Mouse (Mus musculus): ENCODE measurements around the gene Slc24a1. TPM values are rescaled to one million over a fixed set of nuclear protein-coding genes. Genes with fewer than 3 reads are reported as not detected.
"Not testable (repeated sequence)": the region's sequence is repeated elsewhere in the genome, so short reads cannot be mapped to it uniquely, and the experiment has no call there.

Slc24a1 gene
- 0.03 and 0.08 TPM in 2 replicates for polyA plus RNA-seq (2014; fragmentation: Nextera tagmentation; extraction: Ambion mirVana)

DNA sequence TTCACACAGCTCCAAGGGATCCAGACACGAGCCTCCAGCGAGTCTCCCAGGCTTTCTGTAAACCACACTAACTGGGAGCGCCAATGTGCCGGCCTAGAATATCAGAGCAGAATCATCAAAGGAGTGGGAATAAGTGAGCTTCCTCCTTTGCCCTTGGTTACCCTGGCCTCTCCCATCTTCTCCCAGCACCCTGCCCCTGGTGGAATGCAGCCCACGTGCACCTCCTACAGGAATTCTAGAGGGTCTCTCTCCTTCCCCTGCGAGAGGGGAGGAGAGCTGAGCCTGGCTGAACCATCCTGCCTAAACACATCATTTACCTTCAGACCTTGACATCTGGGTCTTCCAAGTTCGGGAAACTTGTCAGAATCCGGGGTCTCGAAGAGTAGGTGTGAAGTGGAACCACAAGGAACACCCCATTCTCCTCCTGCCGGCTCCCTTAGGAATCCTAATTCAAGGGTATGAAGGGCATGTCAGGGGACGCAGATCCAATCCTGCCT lies at the start of gene Slc24a1:
Slc24a1 (minus strand) TSS at position 447 of the 497 bp plus-strand sequence.
- Histone ChIP-seq H3K27ac (ENCODE audit: low read depth) (no peak within 1 kb of the TSS), H3K4me2 (ENCODE audit: low read length) (no peak within 1 kb of the TSS), H3K9me3 (ENCODE audit: control insufficient read depth, low read length) (no peaks in the 10 kb centered on the region), H3K4me3 (ENCODE audit: low read depth, low read length) (no peak within 1 kb of the TSS), H3K36me3 (ENCODE audit: control insufficient read depth, insufficient read depth, low read length) (no peaks in the 10 kb centered on the region), H3K9ac (ENCODE audit: low read length) (no peak within 1 kb of the TSS), H3K27me3 (replicated peaks; ENCODE audit: control insufficient read depth, insufficient read depth, low read length) (peaks cover 8% of the 10 kb centered on the region), H3K4me1 (replicated peaks; ENCODE audit: control insufficient read depth, insufficient read depth, low read length) (no peaks in the 10 kb centered on the region)
- WGBS = 38% methylated on average over 11 of the region's 11 CpGs
- DNase-seq (ENCODE audit: low spot score) (no peak), ATAC-seq (replicated peaks; ENCODE audit: low FRiP score, low TSS enrichment, low read depth) (no peak)

DNA sequence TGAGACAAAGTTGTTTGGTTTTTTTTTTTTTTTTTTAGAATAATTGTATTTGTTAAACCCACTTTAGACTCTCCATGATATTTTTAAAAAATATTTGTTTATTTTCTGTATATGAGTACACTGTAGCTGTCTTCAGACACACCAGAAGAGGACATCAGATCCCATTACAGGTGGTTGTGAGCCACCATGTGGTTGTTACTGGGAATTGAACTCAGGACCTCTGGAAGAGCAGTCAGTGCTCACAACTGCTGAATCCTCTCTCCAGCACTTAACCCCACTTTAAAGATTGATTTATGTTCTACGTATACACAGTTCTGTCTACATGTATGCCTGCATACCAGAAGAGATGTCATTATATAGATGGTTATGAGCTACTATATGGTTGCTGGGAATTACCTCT lies 44.1 kb upstream of the Slc24a1 start:
- not testable (repeated sequence) for H3K4me1 ChIP-seq (replicated peaks; ENCODE audit: control insufficient read depth, insufficient read depth, low read length); ATAC-seq (replicated peaks; ENCODE audit: low FRiP score, low TSS enrichment, low read depth); H3K27ac ChIP-seq (ENCODE audit: low read depth); H3K4me3 ChIP-seq (ENCODE audit: low read depth, low read length); H3K9me3 ChIP-seq (ENCODE audit: control insufficient read depth, low read length); DNase-seq (ENCODE audit: low spot score); H3K27me3 ChIP-seq (replicated peaks; ENCODE audit: control insufficient read depth, insufficient read depth, low read length); H3K9ac ChIP-seq (ENCODE audit: low read length); H3K4me2 ChIP-seq (ENCODE audit: low read length)
- 92% methylated on average over 1 of the region's 1 CpGs for WGBS
- H3K36me3 ChIP-seq (ENCODE audit: control insufficient read depth, insufficient read depth, low read length) = peaks cover 55% of the 10 kb centered on the region

DNA sequence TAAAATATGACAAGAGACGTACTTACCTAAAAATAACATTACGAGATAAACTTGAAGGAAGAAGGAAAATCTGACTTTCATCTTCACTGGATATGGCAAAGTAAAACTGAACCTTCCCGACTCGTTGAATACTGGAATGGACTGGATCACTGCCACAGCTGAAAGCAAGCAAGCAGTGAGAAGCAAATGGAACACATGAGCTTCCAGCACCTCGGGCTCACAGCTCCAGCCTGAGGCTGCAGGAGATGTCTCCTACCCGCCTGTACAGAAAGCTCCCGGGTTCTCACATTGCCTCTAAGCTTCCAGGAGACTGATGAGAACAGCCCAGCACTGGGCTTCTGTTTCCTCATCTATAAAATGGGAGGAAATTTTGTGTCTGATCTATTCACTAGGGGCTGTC lies 38.9 kb upstream of the Slc24a1 start:
- no peak overlapping the region for H3K4me3 ChIP-seq (ENCODE audit: low read depth, low read length)
- no peak overlapping the region for H3K4me2 ChIP-seq (ENCODE audit: low read length)
- no peaks in the 10 kb centered on the region for H3K9me3 ChIP-seq (ENCODE audit: control insufficient read depth, low read length)
- H3K4me1 ChIP-seq (replicated peaks; ENCODE audit: control insufficient read depth, insufficient read depth, low read length) = no peaks in the 10 kb centered on the region
- ATAC-seq (replicated peaks; ENCODE audit: low FRiP score, low TSS enrichment, low read depth) = no peak
- H3K27ac ChIP-seq (ENCODE audit: low read depth) = no peak overlapping the region
- peaks cover 69% of the 10 kb centered on the region for H3K36me3 ChIP-seq (ENCODE audit: control insufficient read depth, insufficient read depth, low read length)
- no peak for DNase-seq (ENCODE audit: low spot score)
- no peak overlapping the region for H3K9ac ChIP-seq (ENCODE audit: low read length)
- 84% methylated on average over 7 of the region's 7 CpGs for WGBS
- no peaks in the 10 kb centered on the region for H3K27me3 ChIP-seq (replicated peaks; ENCODE audit: control insufficient read depth, insufficient read depth, low read length)

DNA sequence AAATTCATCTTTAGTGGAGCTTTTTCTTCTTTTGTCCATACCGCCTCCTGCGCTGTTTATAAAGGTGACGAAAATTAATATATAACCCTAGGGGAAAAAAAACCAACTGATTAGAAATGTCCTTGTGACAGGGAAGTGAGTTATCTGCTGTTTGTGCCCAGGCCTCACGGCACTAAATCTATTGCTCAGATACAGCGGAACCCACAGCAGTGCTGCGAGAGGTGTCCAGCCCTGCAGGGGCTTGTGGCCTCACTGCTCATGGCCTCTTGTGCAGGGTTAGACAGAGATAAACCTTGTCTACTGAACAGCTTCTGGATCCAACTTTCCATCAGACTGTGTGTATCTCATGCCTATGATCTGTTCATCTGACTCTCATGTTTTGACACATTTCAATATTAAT lies 37.0 kb upstream of the Slc24a1 start:
- Histone ChIP-seq H3K9ac (ENCODE audit: low read length) (no peak overlapping the region), H3K4me3 (ENCODE audit: low read depth, low read length) (no peak overlapping the region), H3K27me3 (replicated peaks; ENCODE audit: control insufficient read depth, insufficient read depth, low read length) (no peaks in the 10 kb centered on the region), H3K9me3 (ENCODE audit: control insufficient read depth, low read length) (no peaks in the 10 kb centered on the region), H3K36me3 (ENCODE audit: control insufficient read depth, insufficient read depth, low read length) (peaks cover 83% of the 10 kb centered on the region), H3K4me1 (replicated peaks; ENCODE audit: control insufficient read depth, insufficient read depth, low read length) (no peaks in the 10 kb centered on the region), H3K4me2 (ENCODE audit: low read length) (no peak overlapping the region), H3K27ac (ENCODE audit: low read depth) (no peak overlapping the region)
- ATAC-seq (replicated peaks; ENCODE audit: low FRiP score, low TSS enrichment, low read depth) = no peak
- no peak for DNase-seq (ENCODE audit: low spot score)
- WGBS = 77% methylated on average over 6 of the region's 6 CpGs

DNA sequence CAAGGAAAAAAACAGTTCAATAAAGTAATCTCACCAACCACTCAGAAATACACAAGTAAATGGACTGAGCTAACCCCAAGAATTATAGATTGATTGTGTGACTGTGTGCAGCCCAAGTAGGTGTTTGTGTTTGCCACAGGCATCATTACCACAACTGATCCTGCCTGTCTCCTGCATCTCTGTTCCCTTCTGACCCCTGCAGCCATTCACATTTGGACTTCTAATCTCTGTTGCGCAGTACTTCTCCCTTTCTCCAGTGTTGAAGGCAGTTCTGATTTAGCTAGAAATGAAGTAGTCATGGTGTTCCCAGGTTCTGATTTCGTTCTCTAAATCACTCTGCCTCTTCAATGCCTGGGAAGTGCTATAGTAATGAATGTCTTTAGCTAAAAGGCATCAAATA lies 36.2 kb upstream of the Slc24a1 start:
- Histone ChIP-seq H3K4me1 (replicated peaks; ENCODE audit: control insufficient read depth, insufficient read depth, low read length) (no peaks in the 10 kb centered on the region), H3K36me3 (ENCODE audit: control insufficient read depth, insufficient read depth, low read length) (peaks cover 80% of the 10 kb centered on the region), H3K4me2 (ENCODE audit: low read length) (no peak overlapping the region), H3K9me3 (ENCODE audit: control insufficient read depth, low read length) (no peaks in the 10 kb centered on the region), H3K27me3 (replicated peaks; ENCODE audit: control insufficient read depth, insufficient read depth, low read length) (no peaks in the 10 kb centered on the region), H3K9ac (ENCODE audit: low read length) (no peak overlapping the region), H3K4me3 (ENCODE audit: low read depth, low read length) (no peak overlapping the region), H3K27ac (ENCODE audit: low read depth) (no peak overlapping the region)
- DNase-seq (ENCODE audit: low spot score) = no peak
- ATAC-seq (replicated peaks; ENCODE audit: low FRiP score, low TSS enrichment, low read depth) = no peak
- 95% methylated on average over 2 of the region's 2 CpGs for WGBS

DNA sequence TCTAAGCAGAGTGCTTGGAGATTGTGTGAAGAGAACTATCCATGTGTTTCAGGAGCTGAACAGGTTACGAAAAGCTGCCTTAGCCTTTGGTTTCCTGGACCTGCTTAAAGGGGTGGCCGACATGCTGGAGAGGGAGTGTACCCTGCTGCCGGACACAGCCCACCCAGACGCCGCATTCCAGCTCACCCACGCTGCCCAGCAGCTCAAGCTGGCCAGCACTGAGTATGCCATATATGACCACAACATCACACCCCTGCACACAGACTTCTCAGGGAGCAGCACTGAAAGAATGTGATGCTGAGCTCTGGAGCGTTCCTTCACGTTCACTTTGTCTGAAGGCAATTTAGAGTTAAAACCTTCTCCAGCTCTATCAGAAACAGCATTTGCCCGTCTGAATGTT lies 34.4 kb upstream of the Slc24a1 start:
- no peak overlapping the region for H3K27ac ChIP-seq (ENCODE audit: low read depth)
- H3K4me1 ChIP-seq (replicated peaks; ENCODE audit: control insufficient read depth, insufficient read depth, low read length) = no peaks in the 10 kb centered on the region
- H3K4me3 ChIP-seq (ENCODE audit: low read depth, low read length) = no peak overlapping the region
- no peaks in the 10 kb centered on the region for H3K27me3 ChIP-seq (replicated peaks; ENCODE audit: control insufficient read depth, insufficient read depth, low read length)
- ATAC-seq (replicated peaks; ENCODE audit: low FRiP score, low TSS enrichment, low read depth) (no peak), DNase-seq (ENCODE audit: low spot score) (no peak)
- no peak overlapping the region for H3K4me2 ChIP-seq (ENCODE audit: low read length)
- no peaks in the 10 kb centered on the region for H3K9me3 ChIP-seq (ENCODE audit: control insufficient read depth, low read length)
- no peak overlapping the region for H3K9ac ChIP-seq (ENCODE audit: low read length)
- 84% methylated on average over 9 of the region's 9 CpGs for WGBS
- peaks cover 95% of the 10 kb centered on the region for H3K36me3 ChIP-seq (ENCODE audit: control insufficient read depth, insufficient read depth, low read length)

DNA sequence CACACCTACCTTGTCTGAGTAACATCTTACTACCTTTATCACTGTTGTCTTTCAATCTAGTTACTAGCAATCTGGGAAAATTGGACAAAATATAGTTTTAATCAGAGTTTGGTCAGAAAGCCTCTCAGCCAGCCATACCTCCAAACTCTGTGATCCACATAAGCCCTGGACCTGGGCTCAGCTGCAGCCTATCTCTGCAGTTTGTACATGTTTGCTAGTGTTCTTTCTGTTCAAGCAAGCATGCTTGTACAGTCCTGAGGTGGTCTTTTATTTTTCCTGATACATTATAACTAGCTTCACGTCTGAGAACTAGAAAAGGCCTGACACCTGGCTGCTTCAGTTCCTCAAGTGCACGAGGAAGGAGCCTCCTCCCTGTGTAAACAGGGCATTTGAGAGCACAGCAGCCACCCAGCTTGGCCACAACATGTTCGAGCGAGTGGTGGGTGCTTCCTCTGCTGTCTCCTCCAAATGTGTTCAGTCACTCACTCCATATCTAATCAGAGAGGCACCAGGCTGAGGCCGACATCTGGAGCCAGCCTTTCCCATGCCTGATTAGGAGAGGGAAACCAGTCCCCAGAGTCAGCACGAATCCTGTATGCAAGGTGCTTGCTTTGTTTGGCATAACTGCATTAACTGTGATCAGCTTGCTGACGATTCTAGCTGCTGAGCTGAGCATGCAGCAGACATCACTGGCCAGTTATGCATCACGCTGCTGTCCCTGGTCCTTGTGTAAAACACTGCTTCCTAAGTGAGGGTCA lies 33.8 kb upstream of the Slc24a1 start:
- H3K27me3 ChIP-seq (replicated peaks; ENCODE audit: control insufficient read depth, insufficient read depth, low read length) = no peaks in the 10 kb centered on the region
- DNase-seq (ENCODE audit: low spot score) = no peak
- no peak overlapping the region for H3K27ac ChIP-seq (ENCODE audit: low read depth)
- H3K9me3 ChIP-seq (ENCODE audit: control insufficient read depth, low read length) = no peaks in the 10 kb centered on the region
- no peaks in the 10 kb centered on the region for H3K4me1 ChIP-seq (replicated peaks; ENCODE audit: control insufficient read depth, insufficient read depth, low read length)
- H3K9ac ChIP-seq (ENCODE audit: low read length) = no peak overlapping the region
- ATAC-seq (replicated peaks; ENCODE audit: low FRiP score, low TSS enrichment, low read depth) = no peak
- WGBS = 71% methylated on average over 8 of the region's 8 CpGs
- peaks cover 94% of the 10 kb centered on the region for H3K36me3 ChIP-seq (ENCODE audit: control insufficient read depth, insufficient read depth, low read length)
- H3K4me3 ChIP-seq (ENCODE audit: low read depth, low read length) = no peak overlapping the region
- H3K4me2 ChIP-seq (ENCODE audit: low read length) = no peak overlapping the region

DNA sequence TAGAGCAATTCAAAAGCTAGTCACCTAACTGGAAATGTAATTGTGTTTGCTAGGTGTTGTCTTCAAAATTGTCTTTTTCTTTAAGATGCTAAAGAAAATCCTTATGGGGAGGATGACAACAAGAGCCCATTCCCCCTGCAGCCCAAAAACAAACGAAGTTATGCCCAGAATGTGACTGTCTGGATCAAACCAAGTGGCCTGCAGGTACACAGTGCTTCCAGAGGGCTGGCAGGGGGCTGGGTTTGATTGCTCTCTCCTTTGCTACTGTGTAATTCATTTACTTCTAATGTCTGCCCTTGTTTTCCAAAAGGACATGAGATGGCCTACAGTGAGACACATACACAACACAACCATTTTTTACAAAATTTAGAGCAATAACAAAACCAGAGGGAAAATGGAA lies 30.5 kb upstream of the Slc24a1 start:
- Histone ChIP-seq H3K9ac (ENCODE audit: low read length) (no peak overlapping the region), H3K4me3 (ENCODE audit: low read depth, low read length) (no peak overlapping the region), H3K27me3 (replicated peaks; ENCODE audit: control insufficient read depth, insufficient read depth, low read length) (no peaks in the 10 kb centered on the region), H3K27ac (ENCODE audit: low read depth) (no peak overlapping the region), H3K4me2 (ENCODE audit: low read length) (no peak overlapping the region), H3K4me1 (replicated peaks; ENCODE audit: control insufficient read depth, insufficient read depth, low read length) (no peaks in the 10 kb centered on the region), H3K9me3 (ENCODE audit: control insufficient read depth, low read length) (no peaks in the 10 kb centered on the region), H3K36me3 (ENCODE audit: control insufficient read depth, insufficient read depth, low read length) (peaks cover 95% of the 10 kb centered on the region)
- ATAC-seq (replicated peaks; ENCODE audit: low FRiP score, low TSS enrichment, low read depth) (no peak), DNase-seq (ENCODE audit: low spot score) (no peak)
- WGBS = 76% methylated on average over 1 of the region's 1 CpGs

DNA sequence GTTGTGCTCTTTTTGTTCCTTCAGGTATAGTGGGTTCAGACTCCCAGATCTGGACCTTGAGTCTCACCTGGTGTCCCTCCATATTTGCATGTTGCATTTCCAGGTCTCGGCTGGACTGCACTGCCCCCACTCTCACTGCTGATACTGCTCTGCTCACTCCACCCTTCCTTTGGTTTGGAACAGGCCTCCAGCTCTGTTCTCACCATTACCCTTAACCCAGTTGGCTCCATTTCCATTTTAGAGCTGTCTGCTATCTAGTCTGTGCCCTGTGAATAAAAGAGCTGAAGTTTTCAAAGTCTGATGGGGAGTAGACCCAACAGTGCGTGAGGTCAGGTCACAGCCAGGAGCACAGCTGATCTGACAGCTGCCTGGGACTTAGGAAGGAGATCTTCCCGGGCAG lies 29.1 kb upstream of the Slc24a1 start:
- WGBS = 77% methylated on average over 3 of the region's 3 CpGs
- Histone ChIP-seq H3K4me3 (ENCODE audit: low read depth, low read length) (no peak overlapping the region), H3K9ac (ENCODE audit: low read length) (no peak overlapping the region), H3K9me3 (ENCODE audit: control insufficient read depth, low read length) (no peaks in the 10 kb centered on the region), H3K27ac (ENCODE audit: low read depth) (no peak overlapping the region), H3K4me2 (ENCODE audit: low read length) (no peak overlapping the region), H3K4me1 (replicated peaks; ENCODE audit: control insufficient read depth, insufficient read depth, low read length) (no peaks in the 10 kb centered on the region), H3K27me3 (replicated peaks; ENCODE audit: control insufficient read depth, insufficient read depth, low read length) (no peaks in the 10 kb centered on the region), H3K36me3 (ENCODE audit: control insufficient read depth, insufficient read depth, low read length) (peaks cover 95% of the 10 kb centered on the region)
- DNase-seq (ENCODE audit: low spot score) (no peak), ATAC-seq (replicated peaks; ENCODE audit: low FRiP score, low TSS enrichment, low read depth) (no peak)

All from intestine, embryonic 14.5 days (tissue).